Mouse (Mus musculus) liver, postnatal 0 days (tissue): Measurements from ENCODE around the gene Stk4. TPM values are rescaled to one million over a fixed set of nuclear protein-coding genes. Genes with fewer than 3 reads are reported as not detected.

Experiments
- ATAC-seq: fragments of 200-750 bp; cut with Nextera tagmentation; 2 replicates; pipeline ENCODE4 v1.8.0; 2017; ENCODE audit warnings: mild to moderate bottlenecking, moderate library complexity
- DNase-seq: peaks from one replicate; pipeline ENCODE4 v3.0.0-alpha.2; 2016
- H3K27ac ChIP-seq: fragments of 300-500 bp; sonication (generic); 2 replicates; pipeline ENCODE4 v1.5.1; 2014; ENCODE audit warnings: antibody characterized with exemption, moderate library complexity, mild to moderate bottlenecking, low read depth
- H3K27me3 ChIP-seq: fragments of 300-500 bp; sonication (generic); 2 replicates; pipeline ENCODE4 v1.6.1; 2014; ENCODE audit warnings: low read length, control low read depth, mixed read lengths; ENCODE audit not compliant: insufficient read depth
- H3K36me3 ChIP-seq: fragments of 300-500 bp; sonication (generic); replicated peaks from 2 replicates; pipeline ENCODE4 v1.6.1; 2014; ENCODE audit warnings: mild to moderate bottlenecking, control low read depth, low read length, moderate library complexity, mixed read lengths; ENCODE audit not compliant: insufficient read depth
- H3K4me1 ChIP-seq: fragments of 300-500 bp; sonication (generic); 2 replicates; pipeline ENCODE4 v1.6.1; 2014; ENCODE audit warnings: antibody characterized with exemption, mild to moderate bottlenecking, control low read depth; ENCODE audit not compliant: insufficient read depth
- H3K4me2 ChIP-seq: fragments of 300-500 bp; sonication (generic); 2 replicates; pipeline ENCODE4 v1.6.1; 2014; ENCODE audit warnings: low read depth, mild to moderate bottlenecking, low read length, moderate library complexity, mixed read lengths
- H3K4me3 ChIP-seq: fragments of 300-500 bp; sonication (generic); 2 replicates; pipeline ENCODE4 v1.5.1; 2014; ENCODE audit warnings: low read depth, low read length
- H3K9ac ChIP-seq: fragments of 300-500 bp; sonication (generic); replicated peaks from 2 replicates; pipeline ENCODE4 v1.6.1; 2014; ENCODE audit warnings: mild to moderate bottlenecking, moderate library complexity
- H3K9me3 ChIP-seq: fragments of 300-500 bp; sonication (generic); 2 replicates; pipeline ENCODE4 v1.6.1; 2016; ENCODE audit warnings: mild to moderate bottlenecking, control low read depth, low read length, mixed read lengths
- CTCF ChIP-seq: sonication (generic); IDR thresholded peaks from 2 replicates; pipeline ENCODE4 v1.5.1; 2016; ENCODE audit warnings: antibody characterized with exemption, low read depth
- EP300 ChIP-seq: IDR thresholded peaks from 2 replicates; pipeline ENCODE4 v1.6.1; 2016; ENCODE audit warnings: antibody characterized with exemption, low read depth, mild to moderate bottlenecking
- WGBS: fragments of 180-500 bp; shearing (Covaris S2); extraction: QIAGEN DNeasy Blood & Tissue Kit; methylation state at CpG from one replicate; pipeline ENCODE4 v1.1.7; 2014; ENCODE audit not compliant: insufficient replicate concordance; 5-methylcytosine and 5-hydroxymethylcytosine counted together
- polyA plus RNA-seq: library from polyadenylated mRNA; unstranded; fragments of >200 nt; fragmentation: Nextera tagmentation; extraction: Ambion mirVana; gene quantifications from 2 replicates; pipeline ENCODE4 v1.2.1, GENCODE M21; 2015

Gene Stk4
- polyA plus RNA-seq, 1 experiment from 2014 or later, result 10.8 TPM

DNA sequence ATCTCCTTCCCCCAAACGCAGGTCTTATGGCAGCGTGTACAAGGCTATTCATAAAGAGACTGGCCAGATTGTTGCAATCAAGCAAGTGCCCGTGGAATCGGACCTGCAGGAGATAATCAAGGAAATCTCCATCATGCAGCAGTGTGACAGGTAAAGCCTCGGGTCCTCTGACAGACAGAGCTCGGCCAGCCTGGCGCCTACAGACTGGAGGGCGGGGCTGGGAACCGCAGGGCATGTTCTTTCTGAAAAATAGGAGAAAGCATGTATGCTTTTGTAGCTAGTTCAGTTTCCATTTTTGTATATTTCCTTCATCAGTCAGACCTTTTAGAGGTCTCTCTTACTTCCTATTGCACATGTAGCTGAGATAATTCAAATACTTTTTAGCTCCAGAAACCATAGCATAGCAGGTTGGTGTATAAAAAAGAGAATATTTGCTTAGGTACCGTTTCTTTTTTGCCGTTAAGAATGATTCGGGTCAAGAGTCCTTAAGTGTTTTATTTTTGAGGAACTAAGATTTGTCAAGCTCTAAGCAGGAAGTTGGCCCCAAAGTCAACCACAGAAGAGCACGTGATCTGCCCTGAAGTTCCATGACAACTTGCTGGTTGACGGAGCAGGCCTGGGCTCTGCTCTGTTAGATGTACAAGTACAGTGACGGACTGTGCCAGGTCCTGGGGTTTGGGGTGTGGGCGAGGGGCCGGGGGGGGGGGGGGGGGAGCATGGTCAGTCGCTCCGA is 13.7 kb downstream of the Stk4 start:
- H3K4me2 ChIP-seq, result peak overlapping the region; percentile 44
- peak; percentile 82 for ATAC-seq
- H3K9ac ChIP-seq, result 0 out of 2 replicates have a peak overlapping the region, but pooled peaks have one; percentile 26
- 33% methylated on average over 19 of the region's 19 CpGs for WGBS
- TF ChIP-seq EP300, result no peak
- TF ChIP-seq CTCF, result no peak
- peaks cover 65% of the 10 kb centered on the region for H3K36me3 ChIP-seq
- peaks cover 9% of the 10 kb centered on the region for H3K4me1 ChIP-seq
- H3K27me3 ChIP-seq, result no peaks in the 10 kb centered on the region
- DNase-seq, result peak; percentile 66
- H3K9me3 ChIP-seq, result no peaks in the 10 kb centered on the region
- no peak overlapping the region for H3K4me3 ChIP-seq
- H3K27ac ChIP-seq, result peak overlapping the region; percentile 86

- no peak for DNase-seq
- H3K9me3 ChIP-seq, result no peaks in the 10 kb centered on the region
- peak overlapping the region; percentile 86 for H3K27ac ChIP-seq
- peak overlapping the region; percentile 40 for H3K4me2 ChIP-seq
- H3K27me3 ChIP-seq, result no peaks in the 10 kb centered on the region
- WGBS, result 36% methylated on average over 7 of the region's 7 CpGs
- peaks cover 7% of the 10 kb centered on the region; the same call in 1 of the 2 replicates for H3K4me1 ChIP-seq
- H3K4me3 ChIP-seq, result no peak overlapping the region
- peaks cover 70% of the 10 kb centered on the region for H3K36me3 ChIP-seq
- peak; percentile 62 for ATAC-seq
- H3K9ac ChIP-seq, result no peak overlapping the region
- TF ChIP-seq EP300 (no peak), CTCF (no peak)
These were observed 14.2 kb downstream of the Stk4 start for GRCm38 (mm10) chr2:164084342-164084700.

DNA sequence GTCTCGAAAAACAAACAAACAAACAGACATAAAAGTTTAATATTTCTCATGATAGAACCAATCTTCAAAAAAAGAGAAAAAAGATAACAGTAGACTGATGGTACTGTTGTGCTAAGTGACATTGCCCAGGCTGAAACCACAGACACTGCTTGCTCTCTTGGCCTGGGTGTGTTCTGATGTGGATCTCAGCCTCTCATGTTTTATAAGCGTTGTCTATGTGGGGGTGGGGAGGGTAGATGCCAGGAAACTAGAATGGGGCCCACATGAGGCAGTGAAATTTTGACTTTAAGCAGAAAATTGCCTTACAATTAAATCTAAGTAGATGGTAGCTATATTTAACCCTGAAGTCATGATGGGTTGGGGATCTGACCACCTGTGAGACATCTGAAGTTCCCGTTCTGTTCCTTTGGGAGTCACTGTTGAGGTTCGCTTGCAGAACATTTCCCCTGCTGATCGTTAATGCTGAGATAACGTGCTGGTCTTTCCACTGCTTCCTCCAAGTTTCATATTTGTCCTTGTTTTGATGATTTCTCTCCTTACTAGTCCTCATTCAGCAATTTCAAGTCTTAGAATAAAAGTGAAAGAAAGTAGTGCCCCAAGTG is 17.4 kb downstream of the Stk4 start:
- peaks cover 58% of the 10 kb centered on the region for H3K36me3 ChIP-seq
- H3K9me3 ChIP-seq, result no peaks in the 10 kb centered on the region
- TF ChIP-seq EP300, result no peak
- no peak; the same call in 1 of the 2 replicates for TF ChIP-seq CTCF
- H3K4me3 ChIP-seq, result no peak overlapping the region
- 53% methylated on average over 6 of the region's 6 CpGs for WGBS
- no peak for ATAC-seq
- DNase-seq, result no peak
- peaks cover 7% of the 10 kb centered on the region; the same call in 1 of the 2 replicates for H3K4me1 ChIP-seq
- H3K9ac ChIP-seq, result no peak overlapping the region
- no peak overlapping the region for H3K4me2 ChIP-seq
- no peaks in the 10 kb centered on the region for H3K27me3 ChIP-seq
- H3K27ac ChIP-seq, result no peak overlapping the region

DNA sequence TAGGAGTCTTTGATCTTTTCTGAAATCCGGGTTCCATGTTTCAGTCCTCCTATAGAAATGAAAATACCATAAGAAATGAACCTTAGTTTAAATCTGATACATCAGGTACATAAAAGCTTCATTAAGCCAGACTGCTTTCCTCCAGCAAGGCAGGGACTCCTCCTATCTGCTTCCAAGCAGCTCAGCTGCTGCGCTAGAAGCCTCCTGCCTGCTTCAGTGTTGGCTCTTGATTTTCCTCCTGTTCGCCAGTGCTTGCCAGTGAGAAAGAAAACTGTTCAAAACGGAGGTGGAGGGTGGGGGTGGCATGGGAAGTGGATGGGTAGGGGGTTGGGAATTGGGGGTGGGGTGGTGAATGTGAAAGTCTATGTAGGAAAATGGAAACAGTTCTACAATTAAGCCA is 19.4 kb downstream of the Stk4 start:
- Histone ChIP-seq H3K9ac (no peak overlapping the region), H3K27ac (no peak overlapping the region), H3K4me1 (0 out of 2 replicates have a peak, but pooled peaks cover 3% of the 10 kb centered on the region), H3K36me3 (peaks cover 58% of the 10 kb centered on the region), H3K9me3 (no peaks in the 10 kb centered on the region), H3K4me3 (no peak overlapping the region), H3K27me3 (no peaks in the 10 kb centered on the region), H3K4me2 (no peak overlapping the region)
- DNase-seq (no peak), ATAC-seq (no peak)
- WGBS, result 81% methylated on average over 4 of the region's 4 CpGs
- no peak for TF ChIP-seq EP300
- TF ChIP-seq CTCF, result no peak

- Histone ChIP-seq H3K4me3 (no peak overlapping the region), H3K4me1 (no peaks in the 10 kb centered on the region), H3K36me3 (peaks cover 50% of the 10 kb centered on the region), H3K27ac (no peak overlapping the region), H3K27me3 (no peaks in the 10 kb centered on the region), H3K9me3 (no peaks in the 10 kb centered on the region), H3K4me2 (no peak overlapping the region), H3K9ac (no peak overlapping the region)
- TF ChIP-seq CTCF (0 out of 2 replicates have a peak, but pooled peaks have one; percentile 24), EP300 (no peak)
- DNase-seq, result no peak
- WGBS, result 50% methylated on average over 7 of the region's 7 CpGs
- ATAC-seq, result no peak
These were observed 24.0 kb downstream of the Stk4 start for GRCm38 (mm10) chr2:164094152-164094551.

DNA sequence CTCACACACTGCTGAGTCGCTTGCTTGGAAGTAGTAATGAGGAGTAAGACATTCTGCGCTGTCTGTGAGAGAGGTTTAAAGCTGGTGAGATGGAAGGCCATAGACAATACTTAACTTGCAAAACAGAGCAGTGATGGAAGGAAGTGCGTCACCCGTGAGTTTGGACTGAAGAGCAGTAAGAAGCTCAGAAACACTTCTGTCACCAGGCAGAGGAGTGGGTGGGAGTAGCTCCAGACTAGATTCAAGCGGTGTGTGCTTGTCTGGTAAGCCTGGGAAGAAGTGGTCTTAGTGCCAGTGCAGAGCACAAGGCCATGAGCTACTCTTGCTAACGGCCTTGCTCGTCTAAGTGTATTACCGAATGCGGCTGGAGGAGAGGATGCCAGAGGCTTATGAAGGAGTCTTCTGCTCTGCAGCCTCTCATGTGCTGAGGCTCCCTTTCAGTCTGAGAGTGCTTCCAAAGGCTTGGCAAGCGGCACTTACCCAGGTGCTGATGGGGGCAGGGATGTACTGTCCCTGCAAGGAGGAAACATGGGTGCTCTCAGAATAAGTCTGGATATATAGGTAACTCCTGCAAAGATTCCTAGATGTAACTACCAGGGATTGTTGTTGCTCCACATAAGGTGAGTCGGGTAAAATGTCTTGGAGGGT is 28.6 kb downstream of the Stk4 start:
- Histone ChIP-seq H3K27me3 (no peaks in the 10 kb centered on the region), H3K36me3 (peaks cover 66% of the 10 kb centered on the region), H3K9ac (no peak overlapping the region), H3K27ac (no peak overlapping the region), H3K4me2 (no peak overlapping the region), H3K9me3 (no peaks in the 10 kb centered on the region), H3K4me1 (no peaks in the 10 kb centered on the region), H3K4me3 (no peak overlapping the region)
- DNase-seq (no peak), ATAC-seq (no peak)
- no peak for TF ChIP-seq EP300
- TF ChIP-seq CTCF, result no peak
- WGBS, result 91% methylated on average over 11 of the region's 11 CpGs
